23 mouse cellular contexts compared by ENCODE assay signal in genomic region chr5:131743069-131743468, GRCm38 (mm10).
"Had no signal": no experiment of that assay in that cellular context is flagged by ENCODE, and none has a peak within 500 bp of the region (broad histone marks: within the 10 kb centered on the region; RNA-seq: fewer than 3 reads in every experiment).

No protein-coding gene starts in this region.

- DNase-seq: kidney, postnatal 25 days; left cerebral cortex, postnatal 4 days; liver, postnatal 0 days; lung, postnatal 36 days; right cerebral cortex, adult 18-20 months; right cerebral cortex, postnatal 14 days; right cerebral cortex, postnatal 4 days; thymus, adult 2 months; thymus, postnatal 14 days; thymus, postnatal 4 days had no signal

- H3K9ac ChIP-seq: kidney, embryonic 15.5 days; limb, embryonic 12.5 days; limb, embryonic 15.5 days; liver, embryonic 14.5 days; liver, postnatal 0 days; midbrain, embryonic 13.5 days; neural tube, embryonic 13.5 days had no signal

- H3K36me3 ChIP-seq: kidney, embryonic 15.5 days; limb, embryonic 15.5 days; midbrain, embryonic 10.5 days; midbrain, embryonic 13.5 days; neural tube, embryonic 13.5 days had no signal

- H3K27ac ChIP-seq: kidney, embryonic 15.5 days; limb, embryonic 12.5 days; limb, embryonic 15.5 days; liver, embryonic 14.5 days; midbrain, embryonic 10.5 days; midbrain, embryonic 13.5 days; neural tube, embryonic 13.5 days; stomach, postnatal 0 days had no signal

- H3K9me3 ChIP-seq: kidney, embryonic 15.5 days; limb, embryonic 15.5 days; midbrain, embryonic 10.5 days; midbrain, embryonic 13.5 days; neural tube, embryonic 13.5 days had no signal

- H3K4me1 ChIP-seq: limb, embryonic 15.5 days; midbrain, embryonic 10.5 days; neural tube, embryonic 13.5 days had no signal

- ATAC-seq: intestine, postnatal 0 days; liver, postnatal 0 days; midbrain, embryonic 13.5 days; midbrain, embryonic 16.5 days had no signal

- H3K27me3 ChIP-seq: kidney, embryonic 15.5 days; limb, embryonic 12.5 days; limb, embryonic 15.5 days; midbrain, embryonic 13.5 days; neural tube, embryonic 13.5 days had no signal

- H3K4me2 ChIP-seq: kidney, embryonic 15.5 days; limb, embryonic 12.5 days; limb, embryonic 15.5 days; liver, embryonic 11.5 days; midbrain, embryonic 13.5 days; neural tube, embryonic 13.5 days had no signal

- H3K4me3 ChIP-seq: kidney, embryonic 15.5 days; limb, embryonic 12.5 days; limb, embryonic 15.5 days; megakaryocyte, embryonic 14.5 days; midbrain, embryonic 10.5 days; midbrain, embryonic 13.5 days; myocyte; neural tube, embryonic 13.5 days had no signal
